Mouse (Mus musculus): Measurements from ENCODE around the gene Ezh1.

GRCm38 (mm10) chr11:101275309-101275708 lies 49.0 kb upstream of the Ezh1 start:
- TF ChIP-seq CTCF (IDR thresholded peaks at IDR 0.05; ENCODE audit: borderline replicate concordance, insufficient read depth, low read length) (no peak), POLR2A (IDR thresholded peaks at IDR 0.05; ENCODE audit: low read depth, low read length) (no peak)
